Mouse (Mus musculus): Measurements from ENCODE around the gene Fam19a3. TPM values are rescaled to one million over a fixed set of nuclear protein-coding genes. Genes with fewer than 3 reads are reported as not detected.
"Not testable (repeated sequence)": the region's sequence is repeated elsewhere in the genome, so short reads cannot be mapped to it uniquely, and the experiment has no call there.

Fam19a3 gene
- not detected for total RNA-seq (2021)
- long read RNA-seq, experiment 1 = 0 reads
- long read RNA-seq, experiment 2 = 0 reads

- Histone ChIP-seq H3K27ac (no peak within 1 kb of the TSS), H3K4me3 (peak within 1 kb of the TSS; percentile 49)
- DNase-seq (ENCODE audit: low spot score in 2 of 2) = no peak
- TF ChIP-seq CTCF (conservative IDR thresholded peaks at IDR 0.05) = no peak
Measured at GRCm38 (mm10) chr3:104781471-104781903, at the start of gene Fam19a3. TSS of gene Fam19a3 (minus strand) at chr3:104781840.

- no peak for TF ChIP-seq CTCF (conservative IDR thresholded peaks at IDR 0.05)
- DNase-seq (ENCODE audit: low spot score in 2 of 2) = no peak
- Histone ChIP-seq H3K4me3 (no peak overlapping the region), H3K27ac (no peak overlapping the region)
Measured at GRCm38 (mm10) chr3:104822413-104822812, 40.8 kb upstream of the Fam19a3 start.

DNA sequence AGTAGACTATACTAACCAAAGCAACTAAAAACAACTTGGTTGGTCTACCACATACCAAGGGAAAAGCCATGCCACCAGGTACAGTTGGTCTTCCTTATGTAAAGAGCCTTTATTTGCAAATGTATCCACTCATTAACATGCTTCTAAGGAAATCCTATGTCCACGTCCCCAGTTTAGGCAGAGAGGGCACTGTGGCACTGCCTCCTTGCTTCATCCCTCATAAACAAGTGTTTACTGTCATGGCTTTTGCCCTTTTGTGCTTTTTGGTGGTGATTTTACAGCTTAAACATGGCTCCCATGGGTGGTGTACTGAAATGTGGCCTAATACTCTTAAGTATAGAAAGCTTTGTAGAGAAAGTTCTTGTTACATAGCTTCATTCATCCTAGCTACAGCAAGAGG lies 38.8 kb upstream of the Fam19a3 start:
- TF ChIP-seq CTCF (conservative IDR thresholded peaks at IDR 0.05) = no peak
- no peak for DNase-seq (ENCODE audit: low spot score in 2 of 2)
- Histone ChIP-seq H3K27ac (no peak overlapping the region), H3K4me3 (no peak overlapping the region)

DNA sequence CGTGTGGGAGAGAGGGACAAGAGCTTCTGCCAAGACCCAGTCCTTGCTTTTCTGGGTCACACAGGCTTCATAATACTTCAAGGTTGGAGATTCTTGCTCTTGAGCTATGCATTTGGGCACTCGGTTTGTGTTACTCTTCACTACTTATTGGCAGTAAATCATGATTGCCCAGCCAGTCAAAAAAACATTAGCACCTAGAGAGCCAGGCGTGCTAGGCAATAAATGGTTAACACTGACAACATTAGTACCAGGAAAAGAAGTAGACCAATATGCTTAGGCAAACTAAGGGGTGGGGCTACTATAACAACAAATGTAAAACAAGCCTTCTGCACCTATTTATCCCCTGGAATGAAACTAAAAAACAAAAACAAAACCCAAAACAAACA lies 37.1 kb upstream of the Fam19a3 start:
- TF ChIP-seq CTCF (conservative IDR thresholded peaks at IDR 0.05) = no peak
- H3K4me3 ChIP-seq = peak overlapping the region; percentile 89
- DNase-seq (ENCODE audit: low spot score in 2 of 2) = no peak
- H3K27ac ChIP-seq = peak overlapping the region; percentile 95; the same call in 1 of the 2 replicates

DNA sequence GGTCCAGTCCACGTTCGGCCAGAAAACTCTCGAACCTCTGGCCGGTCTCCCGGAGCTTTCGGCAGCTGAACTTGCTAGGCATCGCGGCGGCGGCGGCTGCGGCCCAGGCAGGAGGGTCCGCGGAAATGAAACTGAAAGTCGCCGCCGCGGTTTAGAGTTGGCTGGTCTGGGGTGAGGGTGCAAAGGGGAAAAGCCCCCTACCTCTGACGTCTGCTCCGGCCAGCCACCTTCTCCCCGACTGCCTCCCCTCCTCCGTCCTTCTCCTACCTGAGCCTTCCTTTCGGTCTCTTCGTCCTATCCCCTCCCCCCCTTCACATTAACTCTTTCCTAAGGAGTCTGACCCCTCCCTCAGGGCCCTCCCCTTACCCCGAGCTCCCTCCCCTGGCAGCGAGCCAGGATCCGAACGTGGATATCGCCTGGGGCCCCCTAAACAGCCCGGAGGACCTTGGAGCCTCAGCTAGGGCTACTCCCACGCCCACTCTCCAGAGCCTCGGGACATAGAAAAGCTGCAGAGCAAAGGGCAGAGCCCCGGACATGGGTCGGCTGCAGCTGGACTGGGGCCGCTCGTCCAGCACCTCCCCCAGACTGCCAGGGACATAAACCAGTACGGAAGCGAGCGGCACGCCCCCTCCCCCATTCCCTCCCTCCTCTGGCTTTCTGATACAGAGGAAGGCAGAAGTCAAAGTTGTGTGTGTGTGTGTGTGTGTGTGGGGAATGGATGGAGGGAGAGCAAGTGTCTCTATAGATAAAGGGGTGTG lies 36.5 kb upstream of the Fam19a3 start, which contains the start of gene Mov10:
TSS of gene Mov10 (minus strand) at position 573 of the 758 bp plus-strand sequence.
- peak within 1 kb of the TSS; percentile 95 for H3K27ac ChIP-seq
- DNase-seq (ENCODE audit: low spot score in 2 of 2) = peak in 1 of 2 experiments; percentile 31
- TF ChIP-seq CTCF (conservative IDR thresholded peaks at IDR 0.05) = no peak
- peak within 1 kb of the TSS; percentile 89 for H3K4me3 ChIP-seq

DNA sequence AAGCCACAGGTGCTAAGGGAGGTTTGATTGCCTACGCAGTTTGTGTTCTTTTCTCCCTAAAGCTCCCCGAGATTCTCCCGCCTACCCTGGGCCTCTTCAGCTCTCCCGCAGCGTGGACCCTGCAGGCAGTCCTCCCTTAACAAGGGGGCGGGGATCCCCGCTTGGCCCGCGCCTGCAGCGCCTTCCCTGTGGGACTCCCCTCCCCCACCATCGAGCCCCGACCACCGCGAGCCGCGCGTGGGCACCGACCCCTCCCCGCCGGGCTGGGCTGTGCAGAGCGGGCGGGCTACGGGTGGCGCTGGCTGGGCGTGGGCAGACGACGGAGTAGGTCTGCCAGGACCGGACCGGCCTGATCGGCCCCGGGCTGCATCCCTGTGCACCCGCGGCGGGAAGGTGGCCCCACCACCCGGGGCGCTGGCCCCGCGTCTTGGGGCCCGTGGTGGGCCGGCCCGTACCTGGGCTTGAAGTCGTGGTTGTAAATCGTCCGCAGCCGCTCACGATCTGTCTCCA lies 35.9 kb upstream of the Fam19a3 start:
- DNase-seq (ENCODE audit: low spot score in 2 of 2) = peak; percentile 37 to 44
- Histone ChIP-seq H3K4me3 (peak overlapping the region; percentile 89), H3K27ac (peak overlapping the region; percentile 95)
- TF ChIP-seq CTCF (conservative IDR thresholded peaks at IDR 0.05) = 0 out of 2 replicates have a peak, but pooled peaks have one; percentile 1

DNA sequence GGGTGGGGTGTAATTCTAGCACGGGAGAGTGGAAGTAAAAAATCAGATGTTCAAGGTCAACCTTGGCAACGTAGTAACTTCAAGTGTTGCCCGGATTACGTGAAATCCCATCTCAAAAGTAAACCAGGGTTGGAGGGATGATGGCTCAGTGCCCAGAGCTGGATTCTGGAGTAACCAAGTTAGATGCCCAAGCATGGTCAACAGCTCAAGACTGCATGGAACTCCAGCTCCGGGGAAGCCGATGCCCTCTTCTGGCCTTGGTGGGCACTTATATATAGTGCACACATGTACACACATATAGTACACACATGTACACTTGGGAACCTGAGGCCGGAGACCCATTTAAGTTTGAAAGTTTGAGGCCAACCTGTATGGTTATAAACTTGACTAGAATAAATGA lies 34.5 kb upstream of the Fam19a3 start:
- H3K4me3 ChIP-seq = no peak overlapping the region
- H3K27ac ChIP-seq = no peak overlapping the region
- TF ChIP-seq CTCF (conservative IDR thresholded peaks at IDR 0.05) = no peak
- DNase-seq (ENCODE audit: low spot score in 2 of 2) = no peak

DNA sequence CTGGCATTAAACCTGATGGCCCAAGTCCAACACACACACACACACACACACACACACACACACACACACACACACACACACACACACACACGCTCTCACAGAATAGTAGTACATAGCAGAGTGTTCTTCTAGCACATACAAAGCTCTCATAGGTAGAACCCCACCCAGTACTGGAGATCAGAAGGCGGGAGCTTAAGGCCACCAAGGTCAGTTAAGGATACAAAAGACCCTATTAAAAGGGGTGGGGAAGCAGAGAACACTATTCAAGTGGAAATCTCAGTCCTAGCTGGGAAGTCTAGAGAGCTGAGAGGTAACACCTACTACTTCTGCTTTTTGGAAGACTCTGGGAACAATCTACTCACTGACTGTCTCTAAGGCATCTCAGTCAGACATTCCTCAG lies 33.7 kb upstream of the Fam19a3 start:
- DNase-seq (ENCODE audit: low spot score in 2 of 2) = no peak
- Histone ChIP-seq H3K4me3 (no peak overlapping the region), H3K27ac (no peak overlapping the region)
- no peak for TF ChIP-seq CTCF (conservative IDR thresholded peaks at IDR 0.05)

GRCm38 (mm10) chr3:104814746-104815145 lies 33.1 kb upstream of the Fam19a3 start:
- no peak for TF ChIP-seq CTCF (conservative IDR thresholded peaks at IDR 0.05)
- Histone ChIP-seq H3K4me3 (no peak overlapping the region), H3K27ac (no peak overlapping the region)
- no peak for DNase-seq (ENCODE audit: low spot score in 2 of 2)

GRCm38 (mm10) chr3:104813227-104813626 lies 31.6 kb upstream of the Fam19a3 start:
- DNase-seq (ENCODE audit: low spot score in 2 of 2); H3K4me3 ChIP-seq; H3K27ac ChIP-seq: not testable (repeated sequence)

GRCm38 (mm10) chr3:104812254-104812653 lies 30.6 kb upstream of the Fam19a3 start:
- no peak for TF ChIP-seq CTCF (conservative IDR thresholded peaks at IDR 0.05)
- no peak overlapping the region for H3K4me3 ChIP-seq
- no peak overlapping the region for H3K27ac ChIP-seq
- DNase-seq (ENCODE audit: low spot score in 2 of 2) = no peak

DNA sequence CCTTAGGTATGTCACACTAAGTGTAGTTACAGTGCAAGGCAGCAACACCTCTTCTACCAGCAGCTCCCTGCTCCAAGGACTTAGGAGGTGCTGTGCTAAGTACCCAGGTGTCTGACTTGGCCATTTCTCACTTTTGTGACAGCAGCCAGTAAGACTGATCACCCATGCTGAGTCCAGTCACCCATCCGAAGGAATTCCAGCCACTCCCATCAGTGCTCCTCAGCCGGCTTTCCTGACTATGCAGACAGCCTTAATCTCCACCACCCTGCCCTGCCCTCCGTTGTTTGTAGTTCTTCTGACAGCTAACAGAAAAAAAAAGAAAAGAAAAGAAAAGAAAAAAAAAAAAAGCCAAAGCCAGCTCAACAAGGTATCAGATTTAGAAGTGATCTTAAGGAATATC lies 30.1 kb upstream of the Fam19a3 start:
- Histone ChIP-seq H3K4me3 (no peak overlapping the region), H3K27ac (no peak overlapping the region)
- DNase-seq (ENCODE audit: low spot score in 2 of 2) = no peak
- no peak for TF ChIP-seq CTCF (conservative IDR thresholded peaks at IDR 0.05)

- Histone ChIP-seq H3K4me3 (no peak overlapping the region), H3K27ac (no peak overlapping the region)
- no peak for TF ChIP-seq CTCF (conservative IDR thresholded peaks at IDR 0.05)
- no peak for DNase-seq (ENCODE audit: low spot score in 2 of 2)
Measured at GRCm38 (mm10) chr3:104805539-104805938, 23.9 kb upstream of the Fam19a3 start.

- no peak overlapping the region for H3K27ac ChIP-seq
- no peak for TF ChIP-seq CTCF (conservative IDR thresholded peaks at IDR 0.05)
- no peak for DNase-seq (ENCODE audit: low spot score in 2 of 2)
Measured at GRCm38 (mm10) chr3:104804312-104804711, 22.7 kb upstream of the Fam19a3 start.

More at GRCm38 (mm10) chr3:104804312-104804711, 22.7 kb upstream of the Fam19a3 start:
- H3K4me3 ChIP-seq = no peak overlapping the region

Data from layer of hippocampus, adult 2 months (tissue).